Mouse (Mus musculus) myocyte (in vitro differentiated cells): ENCODE measurements around the gene Plxnc1. TPM values are rescaled to one million over a fixed set of nuclear protein-coding genes. Genes with fewer than 3 reads are reported as not detected.
A peak's percentile ranks its signal among the peaks of the same experiment; 100 is the strongest.

Experiments used
- H3K27me3 ChIP-seq: one replicate; pipeline ENCODE4 v1.6.1; 2011; ENCODE audit not compliant: control insufficient read depth, insufficient read depth, insufficient read length
- H3K36me3 ChIP-seq: one replicate; pipeline ENCODE4 v1.6.1; 2011; ENCODE audit not compliant: control insufficient read depth, insufficient read depth
- H3K4me2 ChIP-seq: one replicate; pipeline ENCODE4 v1.6.1; 2011; ENCODE audit warnings: low read depth, control low read depth
- H3K4me3 ChIP-seq: one replicate; pipeline ENCODE4 v1.5.1; 2011; ENCODE audit warnings: mild to moderate bottlenecking, control low read depth, moderate library complexity
- H3K79me2 ChIP-seq: one replicate; pipeline ENCODE4 v1.6.1; 2011; ENCODE audit not compliant: control insufficient read depth, insufficient read depth
- H3ac ChIP-seq: one replicate; pipeline ENCODE4 v1.6.1; 2011; ENCODE audit not compliant: control insufficient read depth, insufficient read length
- CEBPB ChIP-seq: IDR thresholded peaks from 2 replicates; pipeline ENCODE4 v1.6.1; 2011; ENCODE audit warnings: mild to moderate bottlenecking, moderate library complexity; ENCODE audit not compliant: poor library complexity, insufficient read depth, severe bottlenecking
- E2F4 ChIP-seq: IDR thresholded peaks from one replicate; pipeline ENCODE4 v1.6.1; 2011; ENCODE audit warnings: mild to moderate bottlenecking, control low read depth, moderate library complexity; ENCODE audit not compliant: insufficient read depth
- MAX ChIP-seq: IDR thresholded peaks from one replicate; pipeline ENCODE4 v1.6.1; 2011; ENCODE audit warnings: low read depth, mild to moderate bottlenecking, control low read depth
- MYOD1 ChIP-seq, 3 experiments: IDR thresholded peaks; one replicate each; pipeline ENCODE4 v1.6.1; 2011; ENCODE audit warnings: control low read depth in 2 of 3, low read depth in 2 of 3, mild to moderate bottlenecking in 2 of 3, moderate library complexity in 1 of 3; ENCODE audit not compliant: insufficient read length in 2 of 3, control insufficient read depth in 1 of 3
- MYOG ChIP-seq, 3 experiments: IDR thresholded peaks; one replicate each; pipeline ENCODE4 v1.6.1; 2011; ENCODE audit warnings: control low read depth in 2 of 3, low read depth in 2 of 3, mild to moderate bottlenecking in 2 of 3; ENCODE audit not compliant: insufficient read length in 2 of 3, control insufficient read depth in 1 of 3, insufficient read depth in 1 of 3
- POLR2A ChIP-seq: IDR thresholded peaks from one replicate; pipeline ENCODE4 v1.6.1; 2011; ENCODE audit warnings: low read depth, mild to moderate bottlenecking, control low read depth, moderate library complexity; ENCODE audit not compliant: insufficient read length
- POLR2AphosphoS2 ChIP-seq: IDR thresholded peaks from one replicate; pipeline ENCODE4 v1.6.1; 2011; ENCODE audit warnings: low read depth, control low read depth; ENCODE audit not compliant: insufficient read length
- REST ChIP-seq: IDR thresholded peaks from one replicate; pipeline ENCODE4 v1.6.1; 2011; ENCODE audit warnings: mild to moderate bottlenecking, control low read depth, moderate library complexity; ENCODE audit not compliant: insufficient read depth, insufficient read length
- SRF ChIP-seq: IDR thresholded peaks from one replicate; pipeline ENCODE4 v1.6.1; 2011; ENCODE audit warnings: low read depth; ENCODE audit not compliant: control insufficient read depth, insufficient read length
- TCF12 ChIP-seq: IDR thresholded peaks from one replicate; pipeline ENCODE4 v1.6.1; 2011; ENCODE audit warnings: mild to moderate bottlenecking, control low read depth; ENCODE audit not compliant: poor library complexity, insufficient read depth, severe bottlenecking
- TCF3 ChIP-seq: IDR thresholded peaks from one replicate; pipeline ENCODE4 v1.6.1; 2011; ENCODE audit warnings: low read depth, control low read depth; ENCODE audit not compliant: insufficient read length
- USF1 ChIP-seq: IDR thresholded peaks from one replicate; pipeline ENCODE4 v1.6.1; 2011; ENCODE audit warnings: low read depth, mild to moderate bottlenecking, control low read depth, moderate library complexity
- polyA plus RNA-seq: library from polyadenylated mRNA; unstranded; fragments of >200 nt; fragmentation: generic; extraction: Trizol; gene quantifications from one replicate; pipeline ENCODE4 v1.2.1, GENCODE M21; 2012; ENCODE audit warnings: missing spikeins

Plxnc1 gene
- polyA plus RNA-seq, 1 experiment = not detected

GRCm38 (mm10) chr10:94826436-94826835 is 118.2 kb downstream of the Plxnc1 start:
- Histone ChIP-seq H3ac (no peak overlapping the region), H3K4me2 (no peak overlapping the region), H3K27me3 (no peaks in the 10 kb centered on the region), H3K79me2 (no peaks in the 10 kb centered on the region), H3K36me3 (no peaks in the 10 kb centered on the region), H3K4me3 (no peak overlapping the region)
- TF ChIP-seq MYOG (IDR thresholded peaks at IDR 0.05; ENCODE audit: control insufficient read depth in 1 of 3, insufficient read depth in 1 of 3, insufficient read length in 2 of 3, low read depth in 2 of 3) = no peak
- TF ChIP-seq POLR2AphosphoS2 = no peak
- no peak for TF ChIP-seq TCF3
- TF ChIP-seq TCF12 = no peak
- TF ChIP-seq POLR2A = no peak
- no peak for TF ChIP-seq SRF
- no peak for TF ChIP-seq MAX
- TF ChIP-seq E2F4 = no peak
- TF ChIP-seq MYOD1 (IDR thresholded peaks at IDR 0.05; ENCODE audit: control insufficient read depth in 1 of 3, insufficient read length in 2 of 3, low read depth in 2 of 3) = no peak
- TF ChIP-seq USF1 = no peak
- TF ChIP-seq REST = no peak
- no peak for TF ChIP-seq CEBPB

- Histone ChIP-seq H3K27me3 (no peaks in the 10 kb centered on the region), H3K79me2 (no peaks in the 10 kb centered on the region), H3K4me2 (no peak overlapping the region), H3K4me3 (no peak overlapping the region), H3K36me3 (no peaks in the 10 kb centered on the region), H3ac (no peak overlapping the region)
- no peak for TF ChIP-seq MAX
- no peak for TF ChIP-seq MYOD1 (IDR thresholded peaks at IDR 0.05; ENCODE audit: control insufficient read depth in 1 of 3, insufficient read length in 2 of 3, low read depth in 2 of 3)
- TF ChIP-seq CEBPB = no peak
- TF ChIP-seq E2F4 = no peak
- no peak for TF ChIP-seq SRF
- TF ChIP-seq REST = no peak
Observed at GRCm38 (mm10) chr10:94825951-94826350, 118.7 kb downstream of the Plxnc1 start.

DNA sequence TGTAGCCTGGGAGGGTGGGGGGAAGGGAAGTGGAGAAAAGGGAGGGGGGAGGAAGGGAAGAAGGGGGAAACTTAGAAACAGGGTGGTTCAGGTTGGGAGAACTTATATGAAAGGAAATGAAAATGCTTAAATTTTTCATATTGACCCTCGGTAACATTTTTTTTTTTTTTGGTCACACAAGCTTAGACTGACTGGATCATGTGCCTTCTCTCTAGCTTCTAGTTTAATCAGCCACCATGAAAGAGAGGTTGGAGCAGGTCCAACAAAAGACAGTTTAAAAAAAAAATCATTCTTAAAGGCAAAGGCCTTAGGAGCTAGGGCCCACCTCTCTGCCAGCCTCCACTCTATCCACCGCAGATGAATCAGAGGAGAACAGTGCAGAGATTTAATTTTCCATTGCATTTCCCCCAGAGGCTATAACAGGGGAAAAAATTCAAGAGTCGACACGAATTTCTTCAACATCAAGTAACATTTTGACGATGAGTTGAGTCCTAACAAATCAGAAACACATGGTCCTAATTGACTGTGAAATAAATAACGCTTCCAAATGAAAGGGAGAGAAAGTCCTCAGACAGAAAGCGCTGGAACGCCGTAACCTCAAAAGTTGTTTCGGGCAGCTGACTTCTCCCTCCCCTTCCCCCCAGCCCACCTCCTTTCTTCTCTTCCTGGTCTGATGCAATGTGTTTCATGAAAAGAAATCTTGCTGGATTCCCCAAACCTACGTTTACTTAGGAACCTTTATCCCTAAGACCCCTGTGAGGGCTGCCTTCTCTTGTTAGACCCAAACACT is 120.5 kb downstream of the Plxnc1 start:
- Histone ChIP-seq H3K36me3 (no peaks in the 10 kb centered on the region), H3K4me2 (no peak overlapping the region), H3ac (no peak overlapping the region), H3K4me3 (no peak overlapping the region), H3K79me2 (no peaks in the 10 kb centered on the region), H3K27me3 (no peaks in the 10 kb centered on the region)
- TF ChIP-seq REST = no peak
- TF ChIP-seq MAX = no peak
- TF ChIP-seq SRF = no peak
- no peak for TF ChIP-seq MYOG (IDR thresholded peaks at IDR 0.05; ENCODE audit: control insufficient read depth in 1 of 3, insufficient read depth in 1 of 3, insufficient read length in 2 of 3, low read depth in 2 of 3)

DNA sequence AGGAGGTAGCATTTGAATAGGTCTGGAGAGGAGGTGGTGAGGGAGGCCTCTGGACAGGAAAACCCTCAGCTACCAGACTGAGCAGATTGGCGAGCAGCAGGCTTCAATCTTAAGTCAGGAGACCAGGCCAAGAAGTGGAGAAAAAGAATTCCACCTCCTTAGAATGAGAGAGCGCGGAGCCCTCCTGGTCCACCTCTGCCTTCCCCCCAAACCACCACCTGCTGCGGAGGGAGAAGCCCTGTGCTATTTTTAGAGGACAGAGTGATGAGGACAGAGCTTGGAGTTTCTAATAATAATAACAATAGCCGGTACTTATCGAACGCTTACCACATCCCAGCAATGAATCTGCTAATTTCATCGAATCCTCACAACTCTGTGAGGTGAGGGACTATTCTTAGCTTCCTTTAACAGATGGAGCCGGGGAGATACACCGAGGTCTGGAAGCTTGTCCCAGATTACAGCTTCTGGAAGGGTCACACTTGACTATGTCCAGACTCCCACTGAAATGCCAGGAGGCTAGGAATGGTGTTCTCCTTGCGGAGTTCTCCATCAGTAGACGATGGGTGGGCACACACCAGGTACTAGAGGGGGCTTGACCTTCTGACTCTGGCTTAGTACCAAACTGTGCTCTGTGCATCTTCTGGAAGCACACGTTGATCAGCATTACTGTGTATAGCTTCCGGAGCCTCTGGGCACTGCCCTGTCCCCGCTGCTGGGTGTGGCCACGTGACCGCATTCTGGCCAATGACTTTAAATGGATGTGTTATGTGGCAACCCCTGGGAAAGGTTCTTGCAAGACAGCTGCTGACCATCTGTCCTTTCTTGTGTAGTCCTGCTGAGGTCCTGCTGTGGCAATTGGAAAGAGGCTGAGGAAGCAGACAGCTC is 125.6 kb downstream of the Plxnc1 start:
- Histone ChIP-seq H3K4me2 (no peak overlapping the region), H3K79me2 (no peaks in the 10 kb centered on the region), H3K27me3 (no peaks in the 10 kb centered on the region), H3ac (no peak overlapping the region), H3K4me3 (no peak overlapping the region), H3K36me3 (no peaks in the 10 kb centered on the region)
- TF ChIP-seq USF1 (peak; percentile 39), MYOG (IDR thresholded peaks at IDR 0.05; ENCODE audit: control insufficient read depth in 1 of 3, insufficient read depth in 1 of 3, insufficient read length in 2 of 3, low read depth in 2 of 3) (peak in 1 of 3 experiments; percentile 11), MYOD1 (IDR thresholded peaks at IDR 0.05; ENCODE audit: control insufficient read depth in 1 of 3, insufficient read length in 2 of 3, low read depth in 2 of 3) (peak in 1 of 3 experiments; percentile 39), POLR2AphosphoS2 (no peak)

GRCm38 (mm10) chr10:94818127-94818526 is 126.5 kb downstream of the Plxnc1 start:
- TF ChIP-seq CEBPB = no peak
- no peak for TF ChIP-seq E2F4
- TF ChIP-seq MYOG (IDR thresholded peaks at IDR 0.05; ENCODE audit: control insufficient read depth in 1 of 3, insufficient read depth in 1 of 3, insufficient read length in 2 of 3, low read depth in 2 of 3) = peak in 1 of 3 experiments; percentile 7
- peak in 1 of 3 experiments; percentile 49 for TF ChIP-seq MYOD1 (IDR thresholded peaks at IDR 0.05; ENCODE audit: control insufficient read depth in 1 of 3, insufficient read length in 2 of 3, low read depth in 2 of 3)
- TF ChIP-seq REST = no peak
- Histone ChIP-seq H3K4me3 (no peak overlapping the region), H3ac (no peak overlapping the region), H3K4me2 (no peak overlapping the region), H3K79me2 (no peaks in the 10 kb centered on the region), H3K27me3 (no peaks in the 10 kb centered on the region), H3K36me3 (no peaks in the 10 kb centered on the region)
